Mouse (Mus musculus): Measurements from ENCODE around the gene Runx2.

DNA sequence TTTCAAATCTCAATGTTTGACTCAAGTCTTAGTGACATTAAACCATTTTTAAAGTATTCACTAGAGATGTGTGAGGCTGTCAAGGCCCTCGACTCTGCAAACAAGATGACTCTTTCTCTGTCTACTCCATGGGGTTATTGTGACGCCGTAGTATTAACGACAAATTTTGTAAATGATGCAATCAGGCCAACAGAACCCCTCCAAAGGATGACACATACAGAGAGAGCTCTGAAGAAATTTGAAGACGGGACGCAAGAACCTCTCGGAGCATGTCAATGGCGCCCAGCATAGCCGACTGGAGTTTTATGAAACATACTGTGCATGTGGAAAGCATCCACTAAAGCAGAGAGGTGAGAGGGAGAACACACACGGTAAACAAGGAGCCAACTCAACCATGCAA, 117.5 kb downstream of the Runx2 start:
- TF ChIP-seq POLR2A (IDR thresholded peaks at IDR 0.05; ENCODE audit: borderline replicate concordance, low read depth, low read length) (no peak), CTCF (IDR thresholded peaks at IDR 0.05; ENCODE audit: low read depth, low read length) (no peak)

All from bone marrow macrophage, adult 2 months (primary cell).